Mouse (Mus musculus) thymus, adult 2 months (tissue): ENCODE data around the gene Pias1.
A peak's percentile ranks its signal among the peaks of the same experiment; 100 is the strongest.

Experiments used
- CTCF ChIP-seq: fragments of 200-500 bp; IDR thresholded peaks from 2 replicates; pipeline ENCODE4 v1.5.1; 2012; ENCODE audit warnings: mild to moderate bottlenecking, control low read depth, low read length, moderate library complexity, borderline replicate concordance; ENCODE audit not compliant: control insufficient read depth, poor library complexity, insufficient read depth; ENCODE audit errors: extremely low read depth
- POLR2A ChIP-seq: fragments of 200-500 bp; IDR thresholded peaks from 2 replicates; pipeline ENCODE4 v1.6.1; 2012; ENCODE audit warnings: mild to moderate bottlenecking, low read length, control low read depth, moderate library complexity; ENCODE audit not compliant: control insufficient read depth, poor library complexity, insufficient read depth; ENCODE audit errors: extremely low read depth

GRCm38 (mm10) chr9:62839172-62839770 is 148.5 kb downstream of the Pias1 start:
- 0 out of 2 replicates have a peak, but pooled peaks have one; percentile 3 for TF ChIP-seq CTCF
- TF ChIP-seq POLR2A = no peak
